Mouse (Mus musculus) retina, adult 2 months (tissue): Measurements from ENCODE around the gene Klhl7.
A peak's percentile ranks its signal among the peaks of the same experiment; 100 is the strongest.
"Not testable (repeated sequence)": the region's sequence is repeated elsewhere in the genome, so short reads cannot be mapped to it uniquely, and the experiment has no call there.

ENCODE experiments used
- DNase-seq: peaks from one replicate; pipeline ENCODE4 v3.0.0-alpha.2; 2012; ENCODE audit warnings: low read depth, low spot score

The Klhl7 gene

GRCm38 (mm10) chr5:24095393-24095792, 5.0 kb upstream of the Klhl7 start:
- DNase-seq, result no peak

- DNase-seq, result no peak
Observed at GRCm38 (mm10) chr5:24095881-24096280, 4.5 kb upstream of the Klhl7 start.

GRCm38 (mm10) chr5:24100810-24101311, 456 bp downstream of the Klhl7 start:
- DNase-seq, result peak; percentile 18

GRCm38 (mm10) chr5:24101446-24102140, 1.2 kb downstream of the Klhl7 start:
- DNase-seq, result peak; percentile 8

- not testable (repeated sequence) for DNase-seq
Observed at GRCm38 (mm10) chr5:24103235-24103634, 2.8 kb downstream of the Klhl7 start.

GRCm38 (mm10) chr5:24103841-24104240, 3.4 kb downstream of the Klhl7 start:
- no peak for DNase-seq

GRCm38 (mm10) chr5:24107071-24107739, 6.8 kb downstream of the Klhl7 start:
- no peak for DNase-seq

GRCm38 (mm10) chr5:24107740-24108098, 7.3 kb downstream of the Klhl7 start:
- DNase-seq, result no peak

- no peak for DNase-seq
Observed at GRCm38 (mm10) chr5:24110068-24110467, 9.7 kb downstream of the Klhl7 start.

GRCm38 (mm10) chr5:24112116-24112903, 11.9 kb downstream of the Klhl7 start:
- no peak for DNase-seq

GRCm38 (mm10) chr5:24122221-24122620, 21.8 kb downstream of the Klhl7 start:
- DNase-seq, result no peak

GRCm38 (mm10) chr5:24124175-24124574, 23.8 kb downstream of the Klhl7 start:
- DNase-seq, result no peak

GRCm38 (mm10) chr5:24124579-24125276, 24.3 kb downstream of the Klhl7 start:
- no peak for DNase-seq

GRCm38 (mm10) chr5:24125910-24126636, 25.7 kb downstream of the Klhl7 start:
- no peak for DNase-seq

GRCm38 (mm10) chr5:24126967-24127366, 26.6 kb downstream of the Klhl7 start:
- DNase-seq, result no peak

- no peak for DNase-seq
Observed at GRCm38 (mm10) chr5:24146964-24147363, 46.6 kb downstream of the Klhl7 start.

GRCm38 (mm10) chr5:24152199-24152598, 51.8 kb downstream of the Klhl7 start:
- DNase-seq, result no peak

- no peak for DNase-seq
Observed at GRCm38 (mm10) chr5:24156774-24157173, 56.4 kb downstream of the Klhl7 start.

- peak; percentile 83 for DNase-seq
Observed at GRCm38 (mm10) chr5:24164789-24165445, 64.5 kb downstream of the Klhl7 start, which contains the start of gene Nupl2. Nupl2 (plus strand) TSS chr5:24164963.

GRCm38 (mm10) chr5:24167263-24167662, 66.9 kb downstream of the Klhl7 start:
- no peak for DNase-seq
